Mouse (Mus musculus) heart, postnatal 36 days (tissue): ENCODE data around the gene Flnb. TPM values are rescaled to one million over a fixed set of nuclear protein-coding genes. Genes with fewer than 3 reads are reported as not detected.
A peak's percentile ranks its signal among the peaks of the same experiment; 100 is the strongest.

Source experiments
- DNase-seq, 2 experiments: peaks; one replicate each; pipeline ENCODE4 v3.0.0; 2021 to 2022
- intact Hi-C: fragments of 180-260 bp; cut with DNase I; formaldehyde crosslinking; loops from one replicate; pipeline ENCODE4 v1.15.1; 2025
- total RNA-seq, 2 experiments: library from RNA; stranded (reverse); gene quantifications; 2 replicates each; pipeline ENCODE4 v1.2.3; 2021

Gene Flnb
- total RNA-seq, 2 experiments from 2014 or later, result 23.0 to 24.1 TPM

GRCm38 (mm10) chr14:7824651-7825268 is 7.0 kb downstream of the Flnb start:
- intact Hi-C loops, result no loop called here
- DNase-seq, result no peak

GRCm38 (mm10) chr14:7826151-7826937 is 8.6 kb downstream of the Flnb start:
- intact Hi-C loops, result loop anchor here (2.0 kb wide), 1 partner anchor 18 kb away; no protein-coding TSS in a partner anchor
- peak in 1 of 2 experiments; percentile 27 for DNase-seq

GRCm38 (mm10) chr14:7829181-7829580 is 11.4 kb downstream of the Flnb start:
- no peak for DNase-seq
- intact Hi-C loops, result no loop called here

- intact Hi-C loops, result no loop called here
- DNase-seq, result no peak
Observed at GRCm38 (mm10) chr14:7831770-7832439, 14.1 kb downstream of the Flnb start.

GRCm38 (mm10) chr14:7832440-7832783 is 14.7 kb downstream of the Flnb start:
- intact Hi-C loops, result no loop called here
- no peak for DNase-seq

- no peak for DNase-seq
- intact Hi-C loops, result no loop called here
Observed at GRCm38 (mm10) chr14:7833458-7833857, 15.7 kb downstream of the Flnb start.

GRCm38 (mm10) chr14:7838564-7839089 is 20.9 kb downstream of the Flnb start:
- no peak for DNase-seq
- intact Hi-C loops, result no loop called here

- DNase-seq, result no peak
- intact Hi-C loops, result no loop called here
Observed at GRCm38 (mm10) chr14:7839950-7840514, 22.3 kb downstream of the Flnb start.

GRCm38 (mm10) chr14:7842631-7843332 is 25.0 kb downstream of the Flnb start:
- peak in 1 of 2 experiments; percentile 42 for DNase-seq
- intact Hi-C loops, result no loop called here

GRCm38 (mm10) chr14:7846696-7847095 is 28.9 kb downstream of the Flnb start:
- intact Hi-C loops, result no loop called here

GRCm38 (mm10) chr14:7847746-7848232 is 30.0 kb downstream of the Flnb start:
- intact Hi-C loops, result no loop called here
- DNase-seq, result peak in 1 of 2 experiments; percentile 24

More at GRCm38 (mm10) chr14:7846696-7847095, 28.9 kb downstream of the Flnb start:
- no peak for DNase-seq

GRCm38 (mm10) chr14:7850913-7851312 is 33.2 kb downstream of the Flnb start:
- no peak for DNase-seq
- intact Hi-C loops, result no loop called here

- DNase-seq, result peak; percentile 72 to 73
- intact Hi-C loops, result loop anchor here (2.0 kb wide), 1 partner anchor 33 kb away; no protein-coding TSS in a partner anchor
Observed at GRCm38 (mm10) chr14:7851543-7852065, 33.8 kb downstream of the Flnb start.

GRCm38 (mm10) chr14:7853691-7854090 is 35.9 kb downstream of the Flnb start:
- intact Hi-C loops, result loop anchor here (2.0 kb wide), 1 partner anchor 35 kb away; no protein-coding TSS in a partner anchor
- peak; percentile 34 to 35 for DNase-seq

GRCm38 (mm10) chr14:7854366-7854765 is 36.6 kb downstream of the Flnb start:
- no peak for DNase-seq
- intact Hi-C loops, result no loop called here

GRCm38 (mm10) chr14:7855101-7855500 is 37.3 kb downstream of the Flnb start:
- intact Hi-C loops, result no loop called here
- DNase-seq, result no peak

GRCm38 (mm10) chr14:7855501-7855900 is 37.7 kb downstream of the Flnb start:
- intact Hi-C loops, result no loop called here
- no peak for DNase-seq

- no peak for DNase-seq
- intact Hi-C loops, result no loop called here
Observed at GRCm38 (mm10) chr14:7856348-7856747, 38.6 kb downstream of the Flnb start.

- intact Hi-C loops, result no loop called here
- no peak for DNase-seq
Observed at GRCm38 (mm10) chr14:7857835-7858234, 40.1 kb downstream of the Flnb start.

GRCm38 (mm10) chr14:7858430-7858829 is 40.7 kb downstream of the Flnb start:
- intact Hi-C loops, result no loop called here
- no peak for DNase-seq
